Mouse (Mus musculus) ES-E14 (cell line): ENCODE data around the gene Manea. TPM values are rescaled to one million over a fixed set of nuclear protein-coding genes. Genes with fewer than 3 reads are reported as not detected.

Experiments
- DNase-seq: peaks from one replicate; pipeline ENCODE4 v3.0.0-alpha.2; 2013; ENCODE audit warnings: low read depth, low spot score
- H3K27ac ChIP-seq: 2 replicates; pipeline ENCODE4 v1.5.1; 2012; ENCODE audit warnings: low read depth, mild to moderate bottlenecking, low read length, moderate library complexity, mixed read lengths; ENCODE audit not compliant: poor library complexity, insufficient read depth, severe bottlenecking
- H3K36me3 ChIP-seq: 2 replicates; pipeline ENCODE4 v1.6.1; 2012; ENCODE audit warnings: mild to moderate bottlenecking, low read length, moderate library complexity, mixed read lengths; ENCODE audit not compliant: control insufficient read depth, poor library complexity, insufficient read depth, severe bottlenecking
- H3K4me1 ChIP-seq, 2 experiments: fragments of 150-350 bp in 1 of 2; sonication (generic) in 1 of 2; 2 replicates each; pipeline ENCODE4 v1.6.1; 2012; ENCODE audit warnings: low read length in 2 of 2, mild to moderate bottlenecking in 1 of 2, mixed read lengths in 1 of 2; ENCODE audit not compliant: control insufficient read depth in 2 of 2, insufficient read depth in 2 of 2, poor library complexity in 1 of 2
- H3K4me3 ChIP-seq, 2 experiments: fragments of 150-350 bp in 1 of 2; sonication (generic) in 1 of 2; 2 replicates each; pipeline ENCODE4 v1.5.1; 2012; ENCODE audit warnings: low read length in 2 of 2, low read depth in 1 of 2, mild to moderate bottlenecking in 1 of 2, mixed read lengths in 1 of 2; ENCODE audit not compliant: insufficient read depth in 1 of 2, poor library complexity in 1 of 2, severe bottlenecking in 1 of 2
- H3K9ac ChIP-seq: 2 replicates; pipeline ENCODE4 v1.6.1; 2012; ENCODE audit warnings: low read depth, mild to moderate bottlenecking, low read length, mixed read lengths; ENCODE audit not compliant: poor library complexity, insufficient read depth, severe bottlenecking
- H3K9me3 ChIP-seq: fragments of 150-350 bp; sonication (generic); 2 replicates; pipeline ENCODE4 v1.6.1; 2012; ENCODE audit warnings: low read depth, mild to moderate bottlenecking, low read length; ENCODE audit not compliant: control insufficient read depth, insufficient read depth
- CHD2 ChIP-seq: IDR thresholded peaks from 2 replicates; pipeline ENCODE4 v1.6.1; 2014; ENCODE audit warnings: mild to moderate bottlenecking, low read depth, low read length, inconsistent platforms
- HCFC1 ChIP-seq: IDR thresholded peaks from 2 replicates; pipeline ENCODE4 v1.6.1; 2012; ENCODE audit warnings: low read length, inconsistent platforms, borderline replicate concordance; ENCODE audit not compliant: insufficient read depth
- MAFK ChIP-seq: IDR thresholded peaks from 2 replicates; pipeline ENCODE4 v1.6.1; 2014; ENCODE audit warnings: mild to moderate bottlenecking, low read depth, low read length, inconsistent platforms; ENCODE audit not compliant: insufficient read depth
- ZC3H11A ChIP-seq: IDR thresholded peaks from 2 replicates; pipeline ENCODE4 v1.6.1; 2012; ENCODE audit warnings: low read depth, mild to moderate bottlenecking, inconsistent platforms, low read length, borderline replicate concordance
- ZNF384 ChIP-seq: IDR thresholded peaks from 2 replicates; pipeline ENCODE4 v1.6.1; 2012; ENCODE audit warnings: low read depth, low read length, inconsistent platforms
- in situ Hi-C, 2 experiments: fragments of 600-800 bp; cut with MboI; formaldehyde crosslinking; loops; one replicate each; pipeline ENCODE4 v1.15.1; 2025; ENCODE audit warnings: low sequenced_read_pairs in 2 of 2, inconsistent platforms in 1 of 2; ENCODE audit not compliant: unreplicated experiment in 2 of 2
- total RNA-seq: library from RNA; depleted of rRNA; stranded (reverse); fragments of 300-350 nt; gene quantifications from 2 replicates; pipeline ENCODE4 v1.2.3, GENCODE M21; 2012

Manea gene
- total RNA-seq, 1 experiment, result 12.3 TPM

DNA sequence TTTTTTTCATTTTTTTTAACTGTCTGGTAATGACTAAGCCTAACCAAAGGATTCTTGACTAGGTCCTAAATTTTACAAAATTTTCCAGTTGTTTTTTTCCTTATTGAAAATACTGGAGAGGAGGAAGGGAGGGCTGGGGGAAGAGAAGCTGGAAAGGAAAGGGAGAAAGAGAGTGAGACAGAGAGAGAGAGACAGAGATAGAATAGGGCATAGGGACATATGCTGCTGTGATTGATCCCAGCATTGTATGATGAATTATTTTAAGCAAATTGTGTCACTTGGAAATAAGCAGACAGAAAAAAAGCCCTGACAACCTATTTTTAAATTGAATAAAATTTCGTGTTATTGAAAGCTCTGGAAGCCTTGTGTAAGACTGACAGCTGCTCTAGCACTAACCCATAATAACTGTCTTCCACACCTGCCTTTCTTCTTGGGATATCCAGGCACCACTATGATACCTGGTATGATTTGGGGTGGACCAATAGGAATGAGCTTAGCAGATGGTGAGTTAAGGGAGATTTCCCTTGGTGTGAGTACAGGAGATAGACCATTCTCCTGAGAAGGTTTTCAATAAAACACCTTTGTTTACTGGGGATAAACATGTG, 69.5 kb downstream of the Manea start:
- no peak overlapping the region for H3K4me3 ChIP-seq
- no peak for DNase-seq
- H3K4me1 ChIP-seq, result no peaks in the 10 kb centered on the region
- H3K9me3 ChIP-seq, result no peaks in the 10 kb centered on the region
- in situ Hi-C loops, result no loop called here
- TF ChIP-seq HCFC1 (no peak), CHD2 (no peak), MAFK (no peak), ZNF384 (no peak), ZC3H11A (no peak)
- H3K9ac ChIP-seq, result no peak overlapping the region
- H3K36me3 ChIP-seq, result no peaks in the 10 kb centered on the region
- H3K27ac ChIP-seq, result no peak overlapping the region

DNA sequence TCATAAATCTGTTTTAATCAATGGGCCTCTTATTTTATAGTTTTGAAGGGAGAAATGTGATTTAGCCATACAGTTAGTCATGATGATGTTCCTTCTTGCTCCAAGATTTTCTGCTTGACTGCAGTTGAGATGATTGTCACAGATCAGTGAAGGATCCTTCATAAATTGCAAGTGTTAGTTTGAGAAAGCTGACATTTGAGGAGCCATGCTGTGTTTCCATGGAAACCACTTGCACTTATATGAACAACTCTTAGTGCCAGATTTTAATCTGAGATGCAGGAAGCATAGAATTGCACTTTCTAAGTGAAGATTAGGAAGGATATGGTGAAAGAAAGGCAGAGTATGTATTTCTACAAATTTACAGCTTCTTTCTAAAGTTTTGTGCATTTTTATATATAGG, 70.4 kb downstream of the Manea start:
- H3K36me3 ChIP-seq, result no peaks in the 10 kb centered on the region
- no peak overlapping the region for H3K27ac ChIP-seq
- H3K4me3 ChIP-seq, result no peak overlapping the region
- H3K4me1 ChIP-seq, result no peaks in the 10 kb centered on the region
- TF ChIP-seq ZC3H11A, result no peak
- no peak for TF ChIP-seq CHD2
- TF ChIP-seq HCFC1, result no peak
- TF ChIP-seq MAFK, result no peak
- no peak for TF ChIP-seq ZNF384
- no peak for DNase-seq
- in situ Hi-C loops, result no loop called here
- H3K9me3 ChIP-seq, result no peaks in the 10 kb centered on the region
- H3K9ac ChIP-seq, result no peak overlapping the region

GRCm38 (mm10) chr4:26275769-26276168, 70.9 kb downstream of the Manea start:
- H3K36me3 ChIP-seq, result no peaks in the 10 kb centered on the region
- no peak for TF ChIP-seq HCFC1
- no peak for TF ChIP-seq MAFK
- TF ChIP-seq CHD2, result no peak
- TF ChIP-seq ZC3H11A, result no peak
- TF ChIP-seq ZNF384, result no peak
- no peak for DNase-seq
- H3K4me1 ChIP-seq, result no peaks in the 10 kb centered on the region
- in situ Hi-C loops, result no loop called here
- H3K9me3 ChIP-seq, result no peaks in the 10 kb centered on the region
- no peak overlapping the region for H3K4me3 ChIP-seq
- H3K9ac ChIP-seq, result no peak overlapping the region
- no peak overlapping the region for H3K27ac ChIP-seq
